Mouse (Mus musculus) spleen, adult 2 months (tissue): Measurements from ENCODE around the gene Rnf114. TPM values are rescaled to one million over a fixed set of nuclear protein-coding genes. Genes with fewer than 3 reads are reported as not detected.

ENCODE experiments used
- DNase-seq, 2 experiments: peaks; one replicate each; pipeline versions ENCODE4 v3.0.0 to v3.0.0-alpha.2; 2012 to 2021; ENCODE audit warnings: low spot score in 2 of 2, low read depth in 1 of 2
- H3K27ac ChIP-seq: fragments of 200-500 bp; 2 replicates; pipeline ENCODE4 v1.5.1; 2012; ENCODE audit warnings: low read length, inconsistent platforms; ENCODE audit not compliant: insufficient read depth
- H3K27me3 ChIP-seq: fragments of 200-500 bp; 2 replicates; pipeline ENCODE4 v1.6.1; 2012; ENCODE audit warnings: mild to moderate bottlenecking, moderate library complexity, low read length, inconsistent platforms; ENCODE audit not compliant: control insufficient read depth, insufficient read depth
- H3K36me3 ChIP-seq: fragments of 200-500 bp; 2 replicates; pipeline ENCODE4 v1.6.1; 2012; ENCODE audit warnings: mild to moderate bottlenecking, low read length, inconsistent platforms; ENCODE audit not compliant: control insufficient read depth, insufficient read depth
- H3K4me1 ChIP-seq: fragments of 200-500 bp; 2 replicates; pipeline ENCODE4 v1.6.1; 2011; ENCODE audit warnings: inconsistent platforms; ENCODE audit not compliant: control insufficient read depth, insufficient read depth, insufficient read length
- H3K4me3 ChIP-seq: fragments of 200-500 bp; 2 replicates; pipeline ENCODE4 v1.5.1; 2011; ENCODE audit warnings: mild to moderate bottlenecking, inconsistent platforms; ENCODE audit not compliant: insufficient read depth, insufficient read length; ENCODE audit errors: extremely low read depth
- CTCF ChIP-seq: fragments of 200-500 bp; IDR thresholded peaks from 2 replicates; pipeline ENCODE4 v1.5.1; 2011; ENCODE audit warnings: mild to moderate bottlenecking, inconsistent platforms; ENCODE audit not compliant: insufficient read depth, insufficient read length, insufficient replicate concordance; ENCODE audit errors: extremely low read depth
- POLR2A ChIP-seq: fragments of 200-500 bp; IDR thresholded peaks from 2 replicates; pipeline ENCODE4 v1.6.1; 2011; ENCODE audit warnings: low read depth, low read length, inconsistent platforms
- WGBS: fragments of 180-500 bp; shearing (Covaris S2); methylation state at CpG from one replicate; pipeline ENCODE4 v1.1.7; 2018; 5-methylcytosine and 5-hydroxymethylcytosine counted together
- polyA plus RNA-seq: library from polyadenylated mRNA; depleted of rRNA; stranded (reverse); fragments of >200 nt; gene quantifications from 2 replicates; pipeline ENCODE4 v1.2.3, GENCODE M21; 2012

Rnf114 gene
- polyA plus RNA-seq, 1 experiment: 88.0 TPM

GRCm38 (mm10) chr2:167471585-167471984 is 20.9 kb upstream of the Rnf114 start:
- 86% methylated on average over 6 of the region's 6 CpGs for WGBS
- Histone ChIP-seq H3K27me3 (no peaks in the 10 kb centered on the region), H3K4me1 (no peaks in the 10 kb centered on the region; the same call in 1 of the 2 replicates), H3K4me3 (no peak overlapping the region), H3K27ac (no peak overlapping the region), H3K36me3 (peaks cover 47% of the 10 kb centered on the region)
- no peak for DNase-seq
- TF ChIP-seq POLR2A (no peak), CTCF (no peak)

GRCm38 (mm10) chr2:167474218-167474617 is 18.2 kb upstream of the Rnf114 start:
- 97% methylated on average over 6 of the region's 6 CpGs for WGBS
- Histone ChIP-seq H3K4me1 (peaks cover 4% of the 10 kb centered on the region; the same call in 1 of the 2 replicates), H3K36me3 (peaks cover 34% of the 10 kb centered on the region), H3K27me3 (no peaks in the 10 kb centered on the region), H3K27ac (no peak overlapping the region), H3K4me3 (no peak overlapping the region)
- TF ChIP-seq POLR2A: no peak
- no peak for TF ChIP-seq CTCF
- no peak for DNase-seq

GRCm38 (mm10) chr2:167475596-167475995 is 16.8 kb upstream of the Rnf114 start:
- DNase-seq: no peak
- peaks cover 4% of the 10 kb centered on the region; the same call in 1 of the 2 replicates for H3K4me1 ChIP-seq
- no peak overlapping the region for H3K4me3 ChIP-seq
- H3K27me3 ChIP-seq: no peaks in the 10 kb centered on the region
- 88% methylated on average over 5 of the region's 5 CpGs for WGBS
- peaks cover 29% of the 10 kb centered on the region for H3K36me3 ChIP-seq
- H3K27ac ChIP-seq: no peak overlapping the region
- TF ChIP-seq POLR2A (no peak), CTCF (no peak)

- TF ChIP-seq POLR2A: no peak
- no peak for TF ChIP-seq CTCF
- H3K27me3 ChIP-seq: no peaks in the 10 kb centered on the region
- DNase-seq: no peak
- H3K27ac ChIP-seq: no peak overlapping the region
- H3K4me1 ChIP-seq: peaks cover 4% of the 10 kb centered on the region; the same call in 1 of the 2 replicates
- H3K4me3 ChIP-seq: no peak overlapping the region
- H3K36me3 ChIP-seq: peaks cover 25% of the 10 kb centered on the region
- 43% methylated on average over 7 of the region's 7 CpGs for WGBS
These were observed 16.2 kb upstream of the Rnf114 start for GRCm38 (mm10) chr2:167476200-167476688.

- Histone ChIP-seq H3K4me1 (peaks cover 4% of the 10 kb centered on the region; the same call in 1 of the 2 replicates), H3K36me3 (peaks cover 21% of the 10 kb centered on the region), H3K4me3 (no peak overlapping the region), H3K27me3 (no peaks in the 10 kb centered on the region), H3K27ac (no peak overlapping the region)
- no peak for DNase-seq
- TF ChIP-seq CTCF (no peak), POLR2A (no peak)
- whole genome bisulfite sequencing: 47% methylated on average over 4 of the region's 4 CpGs
These were observed 15.7 kb upstream of the Rnf114 start for GRCm38 (mm10) chr2:167476762-167477161.

- Histone ChIP-seq H3K4me1 (peaks cover 4% of the 10 kb centered on the region; the same call in 1 of the 2 replicates), H3K27me3 (no peaks in the 10 kb centered on the region), H3K36me3 (peaks cover 17% of the 10 kb centered on the region), H3K27ac (no peak overlapping the region), H3K4me3 (no peak overlapping the region)
- 70% methylated on average over 2 of the region's 2 CpGs for WGBS
- no peak for DNase-seq
- TF ChIP-seq POLR2A: no peak
- TF ChIP-seq CTCF: no peak
These were observed 14.3 kb upstream of the Rnf114 start for GRCm38 (mm10) chr2:167478128-167478527.

GRCm38 (mm10) chr2:167479501-167479900 is 12.9 kb upstream of the Rnf114 start:
- peaks cover 4% of the 10 kb centered on the region; the same call in 1 of the 2 replicates for H3K4me1 ChIP-seq
- no peak overlapping the region for H3K4me3 ChIP-seq
- TF ChIP-seq POLR2A: no peak
- no peak for TF ChIP-seq CTCF
- 87% methylated on average over 1 of the region's 1 CpGs for WGBS
- H3K27me3 ChIP-seq: no peaks in the 10 kb centered on the region
- H3K27ac ChIP-seq: no peak overlapping the region
- no peak for DNase-seq
- peaks cover 23% of the 10 kb centered on the region for H3K36me3 ChIP-seq
